Mouse (Mus musculus) small intestine, adult 2 months (tissue): ENCODE measurements around the gene Gm14214. TPM values are rescaled to one million over a fixed set of nuclear protein-coding genes. Genes with fewer than 3 reads are reported as not detected.

Experiments used
- H3K27ac ChIP-seq: fragments of 200-500 bp; 2 replicates; pipeline ENCODE4 v1.5.1; 2012; ENCODE audit warnings: low read depth, low read length, control low read depth, inconsistent platforms; ENCODE audit not compliant: insufficient read depth
- H3K27me3 ChIP-seq: fragments of 200-500 bp; 2 replicates; pipeline ENCODE4 v1.6.1; 2012; ENCODE audit warnings: mild to moderate bottlenecking, moderate library complexity, low read length, inconsistent platforms; ENCODE audit not compliant: control insufficient read depth, insufficient read depth
- H3K36me3 ChIP-seq: fragments of 200-500 bp; 2 replicates; pipeline ENCODE4 v1.6.1; 2012; ENCODE audit warnings: mild to moderate bottlenecking, low read length, control low read depth, inconsistent platforms; ENCODE audit not compliant: control insufficient read depth, insufficient read depth
- H3K4me1 ChIP-seq: fragments of 200-500 bp; 2 replicates; pipeline ENCODE4 v1.6.1; 2012; ENCODE audit warnings: low read length, inconsistent platforms, mixed read lengths; ENCODE audit not compliant: control insufficient read depth, insufficient read depth, insufficient read length
- H3K4me3 ChIP-seq: fragments of 200-500 bp; 2 replicates; pipeline ENCODE4 v1.5.1; 2012; ENCODE audit warnings: low read depth, mild to moderate bottlenecking, control low read depth, inconsistent platforms, low read length, moderate library complexity
- CTCF ChIP-seq: fragments of 200-500 bp; IDR thresholded peaks from 2 replicates; pipeline ENCODE4 v1.5.1; 2012; ENCODE audit warnings: low read depth, mild to moderate bottlenecking, control low read depth, inconsistent platforms, low read length, moderate library complexity, mixed read lengths; ENCODE audit not compliant: insufficient replicate concordance, insufficient read length; ENCODE audit errors: extremely low read depth
- POLR2A ChIP-seq: fragments of 200-500 bp; IDR thresholded peaks from 2 replicates; pipeline ENCODE4 v1.6.1; 2012; ENCODE audit warnings: low read depth, mild to moderate bottlenecking, control low read depth, inconsistent platforms, low read length, moderate library complexity
- WGBS: fragments of 180-500 bp; shearing (Covaris S2); methylation state at CpG from one replicate; pipeline ENCODE4 v1.1.7; 2018; 5-methylcytosine and 5-hydroxymethylcytosine counted together
- polyA plus RNA-seq: library from polyadenylated mRNA; depleted of rRNA; stranded (reverse); fragments of >200 nt; gene quantifications from 2 replicates; pipeline ENCODE4 v1.2.3, GENCODE M21; 2012

Gene Gm14214
- polyA plus RNA-seq, 1 experiment: not detected

- H3K27ac ChIP-seq: no peak overlapping the region
- no peaks in the 10 kb centered on the region for H3K4me1 ChIP-seq
- no peak overlapping the region for H3K4me3 ChIP-seq
- no peaks in the 10 kb centered on the region for H3K36me3 ChIP-seq
- WGBS: 75% methylated on average over 10 of the region's 10 CpGs
- no peak for TF ChIP-seq CTCF
- no peak for TF ChIP-seq POLR2A
- H3K27me3 ChIP-seq: no peaks in the 10 kb centered on the region
These were observed 26.7 kb downstream of the Gm14214 start for GRCm38 (mm10) chr2:154742911-154743819.

- Histone ChIP-seq H3K27ac (no peak overlapping the region), H3K4me3 (no peak overlapping the region), H3K36me3 (no peaks in the 10 kb centered on the region), H3K4me1 (no peaks in the 10 kb centered on the region), H3K27me3 (no peaks in the 10 kb centered on the region; the same call in 1 of the 2 replicates)
- WGBS: 89% methylated on average over 5 of the region's 5 CpGs
- TF ChIP-seq CTCF (no peak), POLR2A (no peak)
These were observed 31.2 kb downstream of the Gm14214 start for GRCm38 (mm10) chr2:154738621-154739020.

GRCm38 (mm10) chr2:154735986-154736385 is 33.8 kb downstream of the Gm14214 start:
- WGBS: 53% methylated on average over 7 of the region's 7 CpGs
- Histone ChIP-seq H3K4me3 (no peak overlapping the region), H3K4me1 (no peaks in the 10 kb centered on the region; the same call in 1 of the 2 replicates), H3K27me3 (no peaks in the 10 kb centered on the region; the same call in 1 of the 2 replicates), H3K27ac (no peak overlapping the region), H3K36me3 (no peaks in the 10 kb centered on the region)
- TF ChIP-seq POLR2A: no peak
- no peak for TF ChIP-seq CTCF

DNA sequence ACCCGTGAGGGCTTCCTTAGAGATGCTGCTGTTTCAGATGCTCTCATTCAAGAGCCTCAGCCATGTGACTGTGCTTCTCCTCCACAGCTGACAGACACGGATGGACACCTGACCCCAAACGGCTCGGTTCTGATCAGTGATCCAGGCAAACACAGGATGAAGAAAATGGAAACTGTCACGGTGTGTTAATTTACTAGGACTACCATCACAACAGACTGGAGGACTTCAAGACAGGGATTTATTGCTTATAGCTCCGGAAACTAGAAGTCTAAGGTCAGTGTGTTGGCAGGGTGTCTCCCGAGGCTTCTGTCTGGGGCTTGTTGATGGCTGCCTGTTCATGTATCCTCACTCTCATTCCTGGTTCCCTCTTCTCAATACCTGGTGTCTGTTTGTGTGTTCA is 34.4 kb downstream of the Gm14214 start:
- Histone ChIP-seq H3K36me3 (no peaks in the 10 kb centered on the region), H3K4me3 (no peak overlapping the region), H3K4me1 (no peaks in the 10 kb centered on the region; the same call in 1 of the 2 replicates), H3K27me3 (no peaks in the 10 kb centered on the region; the same call in 1 of the 2 replicates), H3K27ac (no peak overlapping the region)
- TF ChIP-seq POLR2A (no peak), CTCF (no peak)
- WGBS: 49% methylated on average over 7 of the region's 7 CpGs

DNA sequence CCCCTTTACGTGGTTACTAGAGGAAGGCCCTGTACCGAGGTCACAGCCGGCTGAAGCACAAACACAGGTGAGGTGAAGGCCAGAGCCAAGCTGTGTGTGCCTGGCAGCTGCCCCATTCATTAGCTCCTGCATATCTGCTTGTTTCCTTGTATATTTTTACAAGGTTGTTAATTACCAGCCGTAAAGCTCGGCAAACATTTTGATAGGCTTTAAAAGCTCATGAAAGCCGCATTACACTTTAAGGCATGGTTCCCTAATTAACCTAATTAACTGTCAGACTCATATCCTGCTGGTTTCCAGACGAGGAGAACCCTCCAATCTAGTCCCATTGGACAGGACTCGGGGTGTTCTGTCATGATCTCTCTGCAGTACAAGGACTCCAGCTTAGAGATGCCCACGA is 34.9 kb downstream of the Gm14214 start:
- Histone ChIP-seq H3K4me1 (no peaks in the 10 kb centered on the region; the same call in 1 of the 2 replicates), H3K27me3 (no peaks in the 10 kb centered on the region; the same call in 1 of the 2 replicates), H3K4me3 (no peak overlapping the region), H3K36me3 (no peaks in the 10 kb centered on the region), H3K27ac (no peak overlapping the region)
- TF ChIP-seq POLR2A (no peak), CTCF (no peak)
- 37% methylated on average over 9 of the region's 9 CpGs for WGBS

GRCm38 (mm10) chr2:154732503-154733141 is 37.2 kb downstream of the Gm14214 start:
- Histone ChIP-seq H3K4me1 (no peaks in the 10 kb centered on the region; the same call in 1 of the 2 replicates), H3K4me3 (no peak overlapping the region), H3K27me3 (no peaks in the 10 kb centered on the region; the same call in 1 of the 2 replicates), H3K27ac (no peak overlapping the region), H3K36me3 (no peaks in the 10 kb centered on the region)
- 67% methylated on average over 9 of the region's 9 CpGs for WGBS
- TF ChIP-seq CTCF: no peak
- TF ChIP-seq POLR2A: no peak

GRCm38 (mm10) chr2:154731916-154732315 is 37.9 kb downstream of the Gm14214 start:
- TF ChIP-seq POLR2A: no peak
- TF ChIP-seq CTCF: no peak
- Histone ChIP-seq H3K27me3 (no peaks in the 10 kb centered on the region; the same call in 1 of the 2 replicates), H3K36me3 (no peaks in the 10 kb centered on the region), H3K27ac (no peak overlapping the region), H3K4me1 (no peaks in the 10 kb centered on the region; the same call in 1 of the 2 replicates), H3K4me3 (no peak overlapping the region)
- WGBS: 17% methylated on average over 2 of the region's 2 CpGs
